Comparison of ENCODE assay signal across 15 mouse cellular contexts in the genomic region with DNA sequence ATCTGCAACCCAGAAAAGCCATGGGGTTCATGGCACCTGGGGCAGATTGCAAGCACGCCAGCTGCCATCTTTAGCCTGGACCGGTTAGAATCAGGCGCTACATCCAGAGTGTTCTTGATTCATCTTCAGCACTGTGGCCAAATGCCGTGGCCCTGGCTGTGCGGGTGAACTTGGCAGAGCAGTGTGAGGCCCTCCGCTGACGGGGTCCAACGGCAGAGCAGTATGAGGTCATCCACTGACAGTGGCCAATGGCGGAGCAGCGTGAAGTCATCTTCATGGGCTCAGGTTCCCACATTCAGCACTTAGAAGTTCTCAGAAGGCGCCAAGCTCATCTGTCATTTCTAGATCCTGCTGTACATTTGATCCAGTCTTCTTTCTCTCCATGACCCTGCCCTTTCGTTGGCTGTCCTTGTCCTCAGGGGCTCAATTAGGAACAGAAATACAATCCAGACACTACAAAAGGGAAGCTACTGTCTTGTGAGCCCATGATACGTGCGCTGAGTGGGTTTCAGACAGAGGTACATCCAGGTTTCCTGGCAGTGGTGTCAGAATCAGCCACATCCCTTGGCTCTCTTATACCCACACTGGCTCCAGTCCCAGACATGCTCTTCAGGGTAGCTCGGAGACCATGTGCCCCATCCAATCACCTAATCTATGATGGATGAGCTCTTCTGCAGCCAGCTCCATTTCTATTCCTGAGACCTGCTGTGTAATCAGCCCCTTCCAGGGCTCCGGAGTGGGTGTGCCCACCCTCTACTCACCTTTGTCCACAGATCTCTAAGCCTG.
"Had no signal": no experiment of that assay in that cellular context is flagged by ENCODE, and none has a peak within 500 bp of the region (broad histone marks: within the 10 kb centered on the region; RNA-seq: fewer than 3 reads in every experiment).

No protein-coding gene starts in this region.

- H3K36me3 ChIP-seq: limb, embryonic 15.5 days; liver, embryonic 13.5 days; lung, embryonic 15.5 days; midbrain, embryonic 12.5 days; neural tube, embryonic 12.5 days had no signal

- H3K27ac ChIP-seq: layer of hippocampus, adult 2 months; limb, embryonic 15.5 days; liver, embryonic 13.5 days; lung, embryonic 15.5 days; macrophage; midbrain, embryonic 12.5 days; neural tube, embryonic 12.5 days had no signal

- H3K4me1 ChIP-seq: liver, embryonic 13.5 days; midbrain, embryonic 12.5 days; neural tube, embryonic 12.5 days had no signal

- H3K9ac ChIP-seq: limb, embryonic 15.5 days; liver, embryonic 13.5 days; liver, postnatal 0 days; lung, embryonic 15.5 days; midbrain, embryonic 12.5 days; neural tube, embryonic 12.5 days had no signal

- H3K9me3 ChIP-seq: limb, embryonic 15.5 days; liver, embryonic 13.5 days; lung, embryonic 15.5 days; megakaryocyte, embryonic 14.5 days; midbrain, embryonic 12.5 days; neural tube, embryonic 12.5 days had no signal

- H3K4me3 ChIP-seq: layer of hippocampus, adult 2 months; limb, embryonic 15.5 days; liver, embryonic 13.5 days; lung, embryonic 15.5 days; megakaryocyte, embryonic 14.5 days; midbrain, embryonic 12.5 days; neural tube, embryonic 12.5 days had no signal

- DNase-seq: kidney, postnatal 10 days; kidney, postnatal 4 days; liver, embryonic 13.5 days; liver, postnatal 0 days; lung, postnatal 14 days; spleen, adult 18-20 months; thymus, adult 18-20 months; thymus, postnatal 14 days had no signal

- H3K4me2 ChIP-seq: limb, embryonic 15.5 days; liver, embryonic 13.5 days; lung, embryonic 15.5 days; midbrain, embryonic 12.5 days; neural tube, embryonic 12.5 days had no signal

- ATAC-seq: liver, postnatal 0 days had no signal

- H3K27me3 ChIP-seq: limb, embryonic 15.5 days; lung, embryonic 15.5 days; midbrain, embryonic 12.5 days; neural tube, embryonic 12.5 days had no signal
